Mouse (Mus musculus): ENCODE measurements around the gene Wdr74. TPM values are rescaled to one million over a fixed set of nuclear protein-coding genes. Genes with fewer than 3 reads are reported as not detected.

Wdr74 gene
- total RNA-seq, 2 experiments from 2014 or later: 51.1 to 58.8 TPM

Small RNA genes within 50 kb of the gene (microRNA-seq; reads per million reads assigned to microRNA genes)
- gene Mir6992: not detected

Other genes with a start within 250 kb of the Wdr74 start
- gene Slc22a8, start 144.6 kb upstream of the Wdr74 start, total RNA-seq (2021): 1 to 10 TPM in 1 of 2 experiments, under 1 TPM in 1; 0.58 to 1.4 TPM
- not detected for gene Slc22a6, start 117.8 kb upstream of the Wdr74 start, total RNA-seq (2021)
- gene Chrm1, start 72.0 kb upstream of the Wdr74 start, total RNA-seq (2021): 1 to 10 TPM; 2.1 to 2.5 TPM
- gene Slc3a2, start 12.5 kb upstream of the Wdr74 start, total RNA-seq (2021): 100 to 1,000 TPM in 1 of 2 experiments, 10 to 100 TPM in 1; 97.4 to 178 TPM
- gene 1700092M07Rik, start 4.9 kb downstream of the Wdr74 start, total RNA-seq (2021): 1 to 10 TPM; 1.3 to 3.1 TPM
- 10 to 100 TPM; 73.8 to 75.8 TPM for gene Stx5a, start 5.6 kb downstream of the Wdr74 start, total RNA-seq (2021)
- 100 to 1,000 TPM in 1 of 2 experiments, 10 to 100 TPM in 1; 88.6 to 107 TPM for gene Nxf1, start 21.2 kb downstream of the Wdr74 start, total RNA-seq (2021)
- 100 to 1,000 TPM; 101 to 127 TPM for gene Tmem223, start 35.2 kb downstream of the Wdr74 start, total RNA-seq (2021)
- gene Tmem179b, start 38.6 kb downstream of the Wdr74 start, total RNA-seq (2021): 10 to 100 TPM; 48.6 to 50.0 TPM
- gene Taf6l, start 50.6 kb downstream of the Wdr74 start, total RNA-seq (2021): 10 to 100 TPM; 12.4 to 19.5 TPM
- gene Polr2g, start 62.8 kb downstream of the Wdr74 start, total RNA-seq (2021): 10 to 100 TPM; 81.3 to 90.4 TPM
- 1 to 10 TPM; 2.0 to 2.3 TPM for gene Zbtb3, start 66.7 kb downstream of the Wdr74 start, total RNA-seq (2021)
- 10 to 100 TPM; 25.7 to 30.7 TPM for gene Ttc9c, start 83.5 kb downstream of the Wdr74 start, total RNA-seq (2021)
- gene Hnrnpul2, start 84.2 kb downstream of the Wdr74 start, total RNA-seq (2021): 10 to 100 TPM; 58.0 to 62.7 TPM
- not detected for gene AC129217.1, start 93.9 kb downstream of the Wdr74 start, total RNA-seq (2021)
- gene Bscl2, start 101.6 kb downstream of the Wdr74 start, total RNA-seq (2021): 100 to 1,000 TPM; 157 to 160 TPM
- gene Gng3, start 103.4 kb downstream of the Wdr74 start, total RNA-seq (2021): 1 to 10 TPM; 5.8 to 9.8 TPM
- 1 to 10 TPM; 5.5 to 6.1 TPM for gene Lrrn4cl, start 114.9 kb downstream of the Wdr74 start, total RNA-seq (2021)
- 100 to 1,000 TPM; 193 to 217 TPM for gene Ubxn1, start 135.7 kb downstream of the Wdr74 start, total RNA-seq (2021)
- gene Uqcc3, start 145.1 kb downstream of the Wdr74 start, total RNA-seq (2021): 10 to 100 TPM; 69.1 to 79.0 TPM
- gene Lbhd1, start 147.9 kb downstream of the Wdr74 start, total RNA-seq (2021): 10 to 100 TPM in 1 of 2 experiments, 1 to 10 TPM in 1; 7.4 to 10.7 TPM
- gene Gm49403, start 148.1 kb downstream of the Wdr74 start, total RNA-seq (2021): not detected
- 10 to 100 TPM; 31.5 to 31.9 TPM for gene 1810009A15Rik, start 153.0 kb downstream of the Wdr74 start, total RNA-seq (2021)
- not detected for gene Gm49416, start 153.1 kb downstream of the Wdr74 start, total RNA-seq (2021)
- 10 to 100 TPM; 23.7 to 25.2 TPM for gene Ints5, start 157.2 kb downstream of the Wdr74 start, total RNA-seq (2021)
- gene Ganab, start 162.2 kb downstream of the Wdr74 start, total RNA-seq (2021): 100 to 1,000 TPM; 142 to 150 TPM
- 10 to 100 TPM; 55.1 to 59.3 TPM for gene B3gat3, start 184.5 kb downstream of the Wdr74 start, total RNA-seq (2021)
- gene Rom1, start 193.5 kb downstream of the Wdr74 start, total RNA-seq (2021): 10 to 100 TPM; 17.4 to 24.0 TPM
- 10 to 100 TPM; 43.6 to 53.3 TPM for gene Eml3, start 193.7 kb downstream of the Wdr74 start, total RNA-seq (2021)
- gene Mta2, start 206.0 kb downstream of the Wdr74 start, total RNA-seq (2021): 100 to 1,000 TPM in 1 of 2 experiments, 10 to 100 TPM in 1; 94.8 to 111 TPM
- gene Tut1, start 218.0 kb downstream of the Wdr74 start, total RNA-seq (2021): 10 to 100 TPM; 17.4 to 19.3 TPM
- 100 to 1,000 TPM; 355 to 407 TPM for gene Eef1g, start 231.2 kb downstream of the Wdr74 start, total RNA-seq (2021)